Mouse (Mus musculus) right cerebral cortex, postnatal 14 days (tissue): ENCODE measurements around the gene Gm20388.

Source experiments
- DNase-seq: peaks from one replicate; pipeline ENCODE4 v3.0.0; 2022

Gene Gm20388

DNA sequence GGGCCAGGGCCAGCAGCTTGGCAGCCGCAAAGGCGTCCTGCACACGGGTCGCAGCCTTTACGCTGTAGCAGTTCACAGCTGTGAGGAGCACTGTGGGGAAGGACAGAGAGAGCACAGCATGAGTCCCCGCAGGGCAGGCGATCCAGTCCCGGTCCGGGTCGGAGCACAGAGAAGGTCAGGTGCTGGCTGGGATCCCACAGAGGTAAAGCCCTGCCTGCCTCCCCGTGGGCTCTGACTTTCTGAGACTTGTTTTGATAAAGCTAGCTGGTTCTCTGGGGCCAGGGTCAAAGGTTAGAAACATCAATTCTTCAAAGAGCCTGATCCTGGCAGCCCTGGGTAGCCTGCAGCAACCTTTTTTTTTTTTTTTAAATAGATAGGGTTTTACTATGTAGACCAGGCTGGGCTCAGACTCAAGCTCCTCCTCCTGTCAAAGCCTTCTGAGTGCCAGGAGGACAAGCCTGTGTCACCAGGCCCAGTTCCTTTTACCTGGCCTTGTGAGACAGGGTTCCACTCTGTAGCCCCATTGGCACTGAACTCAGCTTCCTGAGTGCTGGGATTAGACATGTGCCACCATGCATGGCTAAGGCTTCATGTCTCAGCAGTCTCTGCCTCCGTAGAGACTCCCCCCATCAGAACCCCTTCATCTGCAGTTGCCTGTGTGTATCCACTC lies 1986.0 kb downstream of the Gm20388 start:
- no peak for DNase-seq

DNA sequence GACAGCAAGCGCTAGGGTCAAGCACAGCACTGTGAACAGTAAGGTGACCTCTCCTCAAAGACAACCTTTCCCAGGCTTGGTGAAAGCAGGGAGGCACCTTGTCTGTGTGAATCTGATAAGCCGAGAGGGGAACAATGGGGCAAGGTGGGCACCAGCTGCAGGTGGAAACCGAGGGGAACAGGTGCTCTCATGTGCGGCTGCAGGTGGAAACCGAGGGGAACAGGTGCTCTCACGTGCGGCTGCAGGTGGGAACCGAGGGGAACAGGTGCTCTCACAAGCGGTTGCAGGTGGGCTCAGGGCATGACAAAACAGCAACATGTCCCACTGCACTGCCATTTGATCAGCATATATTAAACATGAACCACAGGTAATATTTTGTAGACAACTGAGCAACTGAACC lies 1986.6 kb downstream of the Gm20388 start:
- no peak for DNase-seq

DNA sequence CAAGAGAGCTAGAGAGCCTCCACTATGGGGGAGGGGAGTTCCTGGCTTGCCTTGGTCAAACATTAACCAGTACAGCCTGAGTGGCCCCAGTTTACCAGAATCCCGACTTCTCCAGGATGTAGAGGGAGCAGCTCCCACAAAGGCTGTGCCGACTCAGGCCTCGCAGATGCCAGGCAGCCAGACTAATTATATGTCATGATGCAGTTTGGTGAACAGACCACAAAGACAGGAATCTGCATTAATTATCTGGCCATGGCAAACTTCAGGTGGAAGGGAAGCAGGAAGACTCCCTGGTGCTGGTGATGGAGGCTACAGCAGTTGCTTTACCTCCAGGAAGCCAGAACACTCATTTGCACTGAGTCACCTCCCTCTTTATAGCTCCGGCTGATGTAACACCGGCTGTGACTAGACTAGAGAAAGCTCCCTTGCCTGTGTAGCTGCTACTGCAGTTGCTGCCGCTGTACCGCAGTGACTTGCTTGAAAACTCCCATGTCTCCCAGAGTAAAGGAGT lies 1987.3 kb downstream of the Gm20388 start:
- no peak for DNase-seq

DNA sequence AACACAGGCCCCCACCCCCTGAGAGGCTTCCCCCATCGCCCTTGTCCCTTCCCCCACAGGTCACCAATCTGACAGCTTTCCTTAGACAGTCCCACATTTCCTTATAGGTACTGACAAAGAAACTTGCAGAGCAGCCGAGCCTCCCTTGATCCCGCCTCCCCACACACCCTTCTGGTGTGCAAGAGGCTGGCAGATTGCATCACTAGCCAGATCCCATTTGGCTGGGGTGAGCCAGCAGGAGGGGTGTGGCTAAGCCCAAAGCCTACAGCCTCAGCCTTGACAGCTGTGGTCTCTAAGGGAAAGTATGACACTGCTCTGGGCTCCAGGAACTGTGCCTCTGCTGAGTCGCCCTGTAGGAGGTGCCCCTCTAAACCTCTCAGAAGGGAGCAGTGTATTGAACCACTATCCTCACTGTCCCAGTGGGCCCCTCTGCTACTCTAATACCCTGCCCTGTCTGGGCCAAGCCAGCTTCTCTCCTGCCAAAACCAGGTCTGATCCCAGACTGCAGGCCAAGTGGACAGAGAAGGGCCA lies 1987.8 kb downstream of the Gm20388 start:
- peak; percentile 62 for DNase-seq

DNA sequence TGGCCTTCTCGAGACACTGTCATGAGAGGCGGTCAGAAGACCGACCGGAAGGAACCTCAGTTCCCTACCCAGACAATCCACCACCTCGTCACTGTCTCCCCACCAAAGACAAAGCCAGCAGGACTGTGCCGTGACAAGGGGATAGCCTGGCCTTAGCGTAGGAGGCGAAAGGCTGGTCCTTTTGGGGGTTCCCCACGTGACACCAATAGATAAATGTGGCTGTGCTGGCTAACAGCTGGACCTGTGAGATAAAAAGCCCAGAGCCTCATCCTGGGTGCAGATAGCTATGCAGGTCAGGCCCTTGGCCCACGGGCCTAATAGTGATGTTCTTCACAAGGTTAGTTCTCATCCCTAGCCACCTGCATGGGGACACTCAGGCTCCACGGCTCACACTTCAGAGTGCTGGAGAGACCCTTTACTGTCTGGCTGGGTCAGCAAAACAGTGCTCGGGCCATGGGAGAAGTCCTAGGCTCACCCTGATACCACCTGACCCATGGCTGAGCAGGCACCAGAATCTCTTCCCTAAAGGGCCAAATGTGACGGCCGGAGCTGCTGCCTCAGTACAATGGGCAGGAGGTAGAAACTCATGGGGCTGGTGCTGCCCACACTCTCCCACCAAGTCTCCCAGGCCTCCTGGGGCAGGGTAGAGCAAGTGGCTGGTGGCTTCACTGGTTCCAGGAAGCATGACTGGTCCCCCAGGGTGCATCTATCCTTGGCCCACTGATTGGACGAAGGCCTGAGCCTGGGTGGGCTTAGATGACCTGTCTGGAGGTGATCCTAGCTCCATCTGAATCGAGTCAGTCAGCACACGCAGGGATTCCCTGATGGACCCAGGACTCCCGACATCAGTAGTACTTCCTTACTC lies 1988.8 kb downstream of the Gm20388 start:
- DNase-seq = no peak

DNA sequence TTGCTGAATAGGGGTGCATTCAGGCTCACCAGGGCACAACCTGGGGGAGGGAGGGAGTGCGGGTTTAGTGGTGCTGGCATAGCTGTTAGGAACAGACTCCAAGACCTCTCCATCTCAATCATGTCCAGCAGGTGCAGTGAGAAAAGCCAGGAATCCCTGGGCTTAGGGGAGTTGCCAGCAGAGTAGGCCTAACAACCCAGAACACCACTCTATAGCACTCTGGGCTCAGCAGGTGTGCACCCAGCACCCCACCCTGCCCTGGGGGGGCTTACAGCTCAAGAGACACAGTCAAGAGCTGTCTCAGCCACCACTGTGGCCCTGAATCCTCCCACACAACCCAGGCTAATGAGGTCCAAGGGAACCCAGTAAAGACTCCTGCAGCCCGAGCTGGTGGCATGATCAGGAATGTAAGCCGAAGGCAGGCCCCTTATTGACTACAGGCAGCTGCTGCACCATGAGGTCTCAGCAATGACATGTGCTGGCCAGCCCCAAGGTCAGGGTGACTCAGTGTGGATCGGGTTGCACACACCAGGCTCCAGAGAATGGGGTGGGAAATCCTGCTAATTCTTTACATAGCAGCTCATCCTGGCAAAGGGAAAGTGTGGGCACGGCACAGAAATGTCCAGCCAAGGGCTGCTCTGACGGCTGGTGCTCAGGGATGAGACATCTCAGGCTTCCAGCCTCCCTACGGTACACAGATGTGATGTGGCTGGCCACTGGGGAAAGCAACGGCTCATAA lies 1991.0 kb downstream of the Gm20388 start:
- no peak for DNase-seq

DNA sequence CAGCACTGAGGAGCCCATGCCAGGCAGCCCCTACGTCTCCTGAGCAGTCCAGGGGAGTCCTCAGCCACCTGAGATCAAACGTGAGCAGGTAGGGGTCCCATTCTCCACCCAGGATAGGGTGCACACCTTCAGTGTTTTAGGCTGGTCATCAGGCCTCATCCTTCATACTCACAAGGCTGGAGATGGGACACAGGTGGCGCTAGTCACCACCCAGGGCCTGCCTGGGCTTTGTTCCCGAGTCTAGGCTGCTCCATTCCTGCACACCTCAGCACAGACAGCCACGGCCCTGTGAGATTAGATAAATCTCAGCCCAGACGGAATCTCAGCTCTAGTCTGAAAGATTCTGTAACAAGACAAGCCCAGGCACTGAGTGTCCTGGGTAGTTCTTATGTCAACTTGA lies 1993.3 kb downstream of the Gm20388 start:
- DNase-seq = no peak

DNA sequence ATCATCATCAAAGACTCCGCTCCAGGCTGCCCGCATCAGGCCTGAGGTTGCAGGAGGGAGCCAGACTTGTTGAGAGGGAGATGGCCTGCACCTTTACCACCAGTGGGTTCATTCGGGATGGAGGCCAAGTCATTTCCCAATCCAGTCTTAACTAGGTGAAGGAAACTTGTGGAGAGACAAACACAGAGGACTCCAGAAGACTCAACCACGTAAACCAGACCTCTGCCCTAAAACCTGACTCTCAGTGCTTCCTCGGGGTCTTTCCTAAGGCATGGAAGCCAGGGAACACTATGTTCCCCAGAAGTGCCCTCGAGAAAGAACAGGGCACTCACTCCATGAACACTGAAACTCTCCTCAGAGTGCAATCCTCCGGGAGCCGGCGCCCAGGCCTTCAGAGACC lies 1994.4 kb downstream of the Gm20388 start:
- DNase-seq = no peak

DNA sequence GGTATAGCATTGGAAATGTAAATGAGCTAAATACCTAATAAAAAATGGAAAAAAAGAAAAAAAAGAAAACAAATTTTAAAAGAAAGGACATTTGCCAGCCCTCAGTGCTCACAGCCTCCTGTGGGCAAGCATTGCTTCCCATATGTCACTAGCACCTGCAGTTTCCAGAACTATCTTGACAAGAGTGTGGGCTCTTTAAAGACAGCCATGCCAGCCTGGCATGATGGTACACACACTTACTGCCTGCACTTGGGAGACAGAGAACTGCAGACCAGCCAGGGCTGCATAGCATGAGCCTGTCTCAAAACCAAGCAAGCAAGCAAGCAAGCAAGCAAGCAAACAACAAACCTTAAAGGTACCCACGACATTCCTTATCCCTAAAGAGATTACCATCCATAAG lies 1994.8 kb downstream of the Gm20388 start:
- no peak for DNase-seq

DNA sequence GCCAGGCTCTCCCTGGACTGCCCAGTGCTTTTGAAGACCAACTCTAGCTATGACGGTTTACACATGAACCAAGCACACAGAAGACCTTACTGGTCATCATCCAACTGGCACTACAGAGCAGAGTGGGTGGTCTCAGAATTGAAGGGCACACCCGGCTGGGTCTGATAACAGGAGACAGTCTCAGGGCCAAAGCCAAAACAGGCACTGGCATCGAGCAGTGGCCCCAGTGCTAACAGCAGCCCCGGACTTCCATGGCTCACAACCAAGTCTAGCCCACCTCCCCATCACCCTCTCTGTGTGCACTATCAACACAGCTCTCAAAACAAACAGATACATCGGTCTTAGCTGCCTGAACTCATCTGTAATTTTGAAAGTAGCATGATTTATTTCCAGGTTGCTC lies 1995.2 kb downstream of the Gm20388 start:
- DNase-seq = no peak

DNA sequence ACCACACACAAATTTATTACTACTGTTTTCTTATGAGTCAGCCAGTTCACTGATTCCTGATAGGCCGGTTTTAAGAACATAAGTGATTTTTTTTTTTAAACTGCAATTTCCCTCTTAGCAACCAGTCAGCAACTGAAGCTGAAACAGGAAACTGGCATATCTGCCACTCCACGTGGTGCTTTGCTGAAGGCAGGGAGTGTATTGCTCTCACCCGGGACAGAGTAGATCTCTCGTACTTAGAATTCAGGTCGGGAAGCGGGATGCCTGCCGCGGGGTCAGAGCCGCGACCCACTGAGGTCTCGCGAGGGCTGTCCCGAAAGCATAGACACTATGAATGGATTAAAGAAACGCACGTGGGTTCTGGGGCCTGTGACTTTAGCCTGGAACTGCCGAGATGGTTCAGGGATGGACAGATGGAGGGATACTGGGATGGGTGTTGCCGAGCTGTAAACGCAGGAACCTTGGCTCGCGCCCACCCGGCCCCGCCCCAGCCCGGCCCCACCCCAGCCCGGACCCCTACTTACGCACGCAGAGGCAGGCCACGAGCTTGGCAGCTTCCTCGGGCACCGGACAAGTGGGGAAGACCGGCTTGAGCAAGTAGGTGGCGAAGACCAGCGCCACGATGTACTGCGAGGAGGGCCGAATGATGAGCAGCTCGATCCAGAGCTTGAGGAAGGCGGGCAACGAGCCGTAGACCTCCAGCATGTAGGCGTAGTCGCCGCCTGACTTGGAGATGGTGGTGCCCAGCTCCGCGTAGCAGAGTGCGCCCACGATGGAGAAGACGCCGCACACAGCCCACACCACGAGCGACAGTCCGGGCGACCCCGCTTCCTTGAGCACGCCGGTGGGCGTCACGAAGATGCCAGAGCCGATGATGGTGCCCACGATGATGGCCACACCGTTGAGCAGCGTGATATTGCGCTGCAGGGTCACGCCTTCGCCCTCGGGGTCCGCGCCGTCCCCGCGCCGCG lies 1996.2 kb downstream of the Gm20388 start:
- peak; percentile 57 for DNase-seq

DNA sequence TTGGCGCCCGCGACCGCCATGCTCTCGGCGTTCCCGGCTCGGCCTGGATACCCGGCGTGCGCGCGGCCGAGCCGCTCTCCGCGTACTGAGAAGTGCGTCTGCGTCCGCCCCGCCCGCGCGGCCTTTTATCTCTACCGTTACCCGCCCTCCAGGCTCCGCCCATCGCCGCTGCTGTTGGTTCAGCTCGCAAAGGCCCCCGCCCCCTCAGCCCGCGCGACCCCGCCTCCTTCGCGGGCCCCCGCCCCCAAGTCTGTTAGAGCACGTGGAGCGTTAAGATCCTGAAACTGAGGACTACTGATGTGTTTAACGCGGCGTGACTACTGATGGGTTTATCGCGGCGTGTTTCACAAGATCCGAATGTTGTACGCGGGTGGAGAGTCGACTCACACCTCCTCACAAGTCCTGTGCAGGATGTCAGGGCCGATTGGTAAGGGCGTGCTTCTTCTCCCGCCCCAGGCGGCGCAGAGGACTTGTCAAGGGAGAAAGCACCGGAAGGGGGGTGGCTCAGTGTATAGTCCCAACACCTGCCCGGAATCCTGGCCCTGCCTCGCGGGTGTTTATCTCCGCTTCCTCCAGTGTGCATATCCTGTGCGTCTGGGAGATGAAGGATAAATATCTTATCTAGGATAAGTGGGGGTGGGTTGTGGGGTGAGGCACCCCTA lies 1997.1 kb downstream of the Gm20388 start, which contains the start of gene Slc7a5:
Slc7a5 (minus strand) TSS at position 108 of the 662 bp plus-strand sequence.
- DNase-seq = peak; percentile 98

DNA sequence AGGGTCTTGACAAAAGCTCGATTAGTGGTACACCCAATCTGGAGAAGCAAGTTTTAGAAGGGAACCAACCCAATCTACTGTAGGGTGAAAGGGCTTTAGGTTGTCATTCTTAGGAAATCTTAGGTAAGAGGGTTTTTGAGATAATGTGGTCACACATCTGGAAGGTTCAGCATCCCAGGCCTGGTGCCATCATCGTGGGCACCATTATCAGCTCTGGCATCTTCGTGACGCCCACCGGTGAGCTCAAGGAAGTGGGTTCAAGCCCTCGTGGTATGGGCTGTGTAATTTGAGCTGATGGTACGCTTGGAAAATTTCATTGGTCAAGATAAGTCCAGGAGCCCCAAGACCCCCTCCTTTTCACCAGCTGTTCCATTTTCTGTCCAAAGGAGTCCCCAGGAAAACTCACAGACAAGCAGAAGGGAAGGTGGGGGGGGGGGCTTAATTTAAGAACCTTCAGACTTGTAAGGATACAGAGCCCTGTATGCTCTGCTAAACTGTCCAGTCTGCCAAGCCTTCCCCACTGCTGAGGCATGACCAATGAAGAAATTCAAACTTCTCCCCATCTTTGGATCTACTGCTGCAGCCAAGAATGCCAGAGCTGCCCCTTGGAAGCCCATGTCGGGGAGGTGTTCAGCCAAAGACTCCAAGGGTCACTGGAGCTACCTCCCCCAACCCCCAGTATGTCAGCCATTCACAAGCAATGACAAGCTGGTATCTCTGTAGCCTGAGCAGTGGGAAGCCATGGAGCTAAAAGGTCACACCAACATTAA lies 1997.9 kb downstream of the Gm20388 start:
- no peak for DNase-seq

DNA sequence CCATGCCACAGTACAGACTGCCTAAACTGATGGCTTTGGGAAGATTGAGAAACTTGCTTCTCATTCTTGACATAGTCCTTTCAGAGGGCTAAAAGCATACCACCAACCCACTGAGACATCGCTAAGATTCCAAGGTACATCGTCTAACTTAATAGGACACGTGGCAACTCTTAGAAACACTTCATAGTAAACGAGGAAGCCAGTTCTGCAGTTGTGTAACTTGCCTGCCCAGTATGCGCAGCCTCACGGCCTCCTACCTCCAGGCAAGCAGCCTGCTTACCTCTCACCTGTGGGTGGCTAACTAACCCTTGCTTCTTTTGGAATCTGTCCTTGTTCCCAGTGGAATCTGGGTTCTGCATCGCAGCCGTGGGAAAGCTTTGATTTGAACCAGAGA lies 1998.5 kb downstream of the Gm20388 start:
- no peak for DNase-seq

DNA sequence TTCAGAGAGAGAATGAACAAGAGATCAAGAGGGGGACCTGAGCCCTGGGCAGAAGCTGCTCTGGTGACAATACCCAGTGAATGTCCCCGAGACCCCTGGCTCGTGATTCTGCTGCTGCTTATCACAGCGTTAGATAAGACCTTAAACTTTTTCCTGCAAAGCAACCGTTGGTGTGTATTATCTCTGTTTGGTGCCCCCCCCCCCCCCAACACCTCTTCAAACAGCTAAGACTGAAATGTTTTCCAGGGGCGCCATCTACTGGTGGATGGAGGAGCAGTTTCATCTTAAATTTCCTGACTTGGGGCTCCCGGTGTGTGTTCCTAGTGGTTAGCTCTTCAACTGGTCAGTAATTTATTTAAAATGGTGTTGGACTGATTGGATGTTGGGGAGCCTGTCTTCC lies 1999.0 kb downstream of the Gm20388 start:
- peak; percentile 81 for DNase-seq

DNA sequence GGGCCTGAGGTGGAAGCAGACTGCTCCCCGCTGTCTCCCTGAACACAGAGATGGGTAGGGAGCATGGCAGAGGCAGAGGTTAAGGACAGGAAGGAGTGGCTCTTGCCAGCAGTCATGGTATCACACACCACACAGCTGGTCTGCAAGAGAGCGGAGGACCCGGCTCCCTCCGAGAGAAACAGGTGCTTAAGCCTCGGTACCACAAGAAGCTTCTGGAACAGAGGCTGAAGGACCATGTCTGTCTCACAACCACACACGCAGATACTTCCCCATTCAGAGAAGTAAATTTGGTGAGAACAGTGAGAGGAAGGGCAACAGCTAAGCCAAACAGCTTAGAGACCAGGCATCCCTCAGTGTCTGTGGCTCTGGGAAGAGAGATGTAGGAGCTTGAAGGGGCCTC lies 2000.8 kb downstream of the Gm20388 start:
- DNase-seq = no peak

DNA sequence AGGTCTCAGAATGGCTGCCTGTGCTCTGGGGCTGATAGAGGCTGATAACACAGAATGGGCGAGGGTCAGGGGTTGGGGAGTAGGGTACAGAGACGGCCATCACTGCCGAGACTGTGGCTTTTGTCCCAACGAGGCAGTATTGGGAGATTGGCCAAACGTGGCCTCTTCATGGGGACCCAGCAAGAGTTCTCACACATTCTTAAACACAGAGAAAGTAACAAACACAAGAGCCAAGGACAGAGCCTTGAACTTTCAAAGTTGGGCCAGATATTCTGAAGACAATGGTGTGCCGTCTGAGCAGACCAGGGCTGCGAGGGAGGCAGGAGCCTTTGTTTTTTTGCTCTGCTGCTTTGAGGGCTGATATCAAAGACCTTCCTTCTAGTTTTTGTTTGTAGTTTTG lies 2001.3 kb downstream of the Gm20388 start:
- no peak for DNase-seq

DNA sequence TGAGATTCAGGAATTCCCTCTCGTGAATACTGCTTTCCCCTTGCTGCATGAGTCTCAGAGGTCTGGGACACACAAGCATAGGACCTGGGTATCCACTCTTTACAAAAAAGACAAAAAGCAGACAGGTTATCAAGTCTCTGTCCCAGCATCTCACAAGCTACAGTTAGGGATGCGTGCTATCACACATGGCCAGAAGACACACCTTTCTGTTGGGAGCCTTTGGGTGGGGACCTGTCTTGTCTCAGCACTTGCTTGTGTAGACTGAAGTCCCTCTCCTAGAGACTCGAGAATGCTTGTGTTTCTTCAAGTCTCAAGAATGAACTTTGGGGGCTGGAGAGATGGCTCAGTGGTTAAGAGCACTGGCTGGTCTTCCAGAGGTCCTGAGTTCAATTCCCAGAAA lies 2002.2 kb downstream of the Gm20388 start:
- DNase-seq = no peak

DNA sequence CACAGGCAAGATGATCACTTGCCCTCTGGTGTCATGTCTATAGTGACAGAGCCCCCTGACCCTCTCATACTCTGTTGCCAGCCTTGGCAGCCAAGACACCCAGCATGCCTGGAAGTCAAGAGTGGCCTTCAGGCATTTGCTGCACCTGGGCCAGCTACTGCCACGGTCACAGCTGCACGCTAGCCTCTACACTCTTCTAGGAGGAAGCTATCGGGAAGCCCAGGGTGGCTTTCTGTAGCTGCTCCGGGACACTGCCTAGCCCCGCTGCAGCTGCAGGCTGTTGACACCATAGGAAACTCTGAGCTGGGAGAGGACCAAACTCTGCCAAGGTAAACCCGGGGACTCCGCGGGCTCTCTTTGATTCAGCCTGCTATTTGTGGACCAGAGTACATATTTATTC lies 2002.7 kb downstream of the Gm20388 start:
- no peak for DNase-seq

DNA sequence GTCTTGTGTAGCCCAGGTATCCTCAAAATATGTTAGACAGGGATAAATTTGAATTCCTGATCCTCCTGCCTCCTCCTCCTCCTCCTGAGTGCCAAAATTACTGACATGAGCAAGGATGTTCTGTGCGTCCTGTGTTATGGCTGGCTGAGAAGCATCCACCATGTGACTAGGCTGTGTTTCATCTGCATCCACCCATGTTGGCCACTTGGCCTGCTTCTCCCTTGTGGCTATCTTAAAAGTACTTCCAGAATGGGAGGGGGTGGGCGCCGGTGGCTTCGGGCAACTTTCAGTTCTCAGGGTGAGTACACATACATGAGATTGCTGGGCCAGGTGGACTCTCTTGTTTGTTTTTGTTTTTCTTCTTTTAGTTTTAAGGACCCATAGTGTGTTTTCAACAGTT lies 2008.5 kb downstream of the Gm20388 start:
- no peak for DNase-seq

DNA sequence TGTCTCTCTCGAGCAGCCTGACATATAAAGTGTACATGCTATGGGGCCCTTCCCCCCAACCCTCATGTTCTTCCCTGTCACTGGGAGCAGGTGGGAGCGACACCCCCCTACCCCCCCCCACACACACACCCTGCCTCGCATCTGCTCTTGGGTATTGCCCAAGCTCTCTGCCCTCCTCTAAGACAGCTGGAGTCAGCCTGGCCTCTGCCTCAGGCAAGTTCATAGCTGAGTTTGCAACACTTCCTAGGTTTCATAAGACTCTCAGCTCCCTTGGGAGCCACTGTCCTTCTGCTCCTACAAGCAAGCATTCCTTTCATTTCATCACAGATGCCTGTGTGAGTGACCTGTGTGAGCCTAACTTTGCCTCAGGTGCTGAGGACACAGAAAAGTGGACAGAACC lies 2009.1 kb downstream of the Gm20388 start:
- DNase-seq = no peak
